Mouse (Mus musculus) ES-E14 (cell line): ENCODE data around the gene Tmem265. TPM values are rescaled to one million over a fixed set of nuclear protein-coding genes. Genes with fewer than 3 reads are reported as not detected.

Experiments used
- DNase-seq: peaks from one replicate; pipeline ENCODE4 v3.0.0-alpha.2; 2013; ENCODE audit warnings: low read depth, low spot score
- H3K27ac ChIP-seq: 2 replicates; pipeline ENCODE4 v1.5.1; 2012; ENCODE audit warnings: low read depth, mild to moderate bottlenecking, low read length, moderate library complexity, mixed read lengths; ENCODE audit not compliant: poor library complexity, insufficient read depth, severe bottlenecking
- H3K36me3 ChIP-seq: 2 replicates; pipeline ENCODE4 v1.6.1; 2012; ENCODE audit warnings: mild to moderate bottlenecking, low read length, moderate library complexity, mixed read lengths; ENCODE audit not compliant: control insufficient read depth, poor library complexity, insufficient read depth, severe bottlenecking
- H3K4me1 ChIP-seq, 2 experiments: fragments of 150-350 bp in 1 of 2; sonication (generic) in 1 of 2; 2 replicates each; pipeline ENCODE4 v1.6.1; 2012; ENCODE audit warnings: low read length in 2 of 2, mild to moderate bottlenecking in 1 of 2, mixed read lengths in 1 of 2; ENCODE audit not compliant: control insufficient read depth in 2 of 2, insufficient read depth in 2 of 2, poor library complexity in 1 of 2
- H3K4me3 ChIP-seq, 2 experiments: fragments of 150-350 bp in 1 of 2; sonication (generic) in 1 of 2; 2 replicates each; pipeline ENCODE4 v1.5.1; 2012; ENCODE audit warnings: low read length in 2 of 2, low read depth in 1 of 2, mild to moderate bottlenecking in 1 of 2, mixed read lengths in 1 of 2; ENCODE audit not compliant: insufficient read depth in 1 of 2, poor library complexity in 1 of 2, severe bottlenecking in 1 of 2
- H3K9ac ChIP-seq: 2 replicates; pipeline ENCODE4 v1.6.1; 2012; ENCODE audit warnings: low read depth, mild to moderate bottlenecking, low read length, mixed read lengths; ENCODE audit not compliant: poor library complexity, insufficient read depth, severe bottlenecking
- H3K9me3 ChIP-seq: fragments of 150-350 bp; sonication (generic); 2 replicates; pipeline ENCODE4 v1.6.1; 2012; ENCODE audit warnings: low read depth, mild to moderate bottlenecking, low read length; ENCODE audit not compliant: control insufficient read depth, insufficient read depth
- CHD2 ChIP-seq: IDR thresholded peaks from 2 replicates; pipeline ENCODE4 v1.6.1; 2014; ENCODE audit warnings: mild to moderate bottlenecking, low read depth, low read length, inconsistent platforms
- HCFC1 ChIP-seq: IDR thresholded peaks from 2 replicates; pipeline ENCODE4 v1.6.1; 2012; ENCODE audit warnings: low read length, inconsistent platforms, borderline replicate concordance; ENCODE audit not compliant: insufficient read depth
- MAFK ChIP-seq: IDR thresholded peaks from 2 replicates; pipeline ENCODE4 v1.6.1; 2014; ENCODE audit warnings: mild to moderate bottlenecking, low read depth, low read length, inconsistent platforms; ENCODE audit not compliant: insufficient read depth
- ZC3H11A ChIP-seq: IDR thresholded peaks from 2 replicates; pipeline ENCODE4 v1.6.1; 2012; ENCODE audit warnings: low read depth, mild to moderate bottlenecking, inconsistent platforms, low read length, borderline replicate concordance
- ZNF384 ChIP-seq: IDR thresholded peaks from 2 replicates; pipeline ENCODE4 v1.6.1; 2012; ENCODE audit warnings: low read depth, low read length, inconsistent platforms
- in situ Hi-C, 2 experiments: fragments of 600-800 bp; cut with MboI; formaldehyde crosslinking; loops; one replicate each; pipeline ENCODE4 v1.15.1; 2025; ENCODE audit warnings: low sequenced_read_pairs in 2 of 2, inconsistent platforms in 1 of 2; ENCODE audit not compliant: unreplicated experiment in 2 of 2
- total RNA-seq: library from RNA; depleted of rRNA; stranded (reverse); fragments of 300-350 nt; gene quantifications from 2 replicates; pipeline ENCODE4 v1.2.3, GENCODE M21; 2012; rRNA removed

Gene Tmem265
- total RNA-seq, result 5.0 TPM in 1 of 2 replicates, not detected in the other

GRCm38 (mm10) chr7:127561340-127561858 lies at the start of gene Tmem265:
Gene Tmem265 (plus strand): TSS chr7:127561390.
- peaks cover 0 to 13% of the 10 kb centered on the region in 2 experiments; a peak in 2 of 4 replicates for H3K4me1 ChIP-seq
- H3K27ac ChIP-seq, result no peak within 1 kb of the TSS
- in situ Hi-C loops, result no loop called here
- no peak for DNase-seq
- TF ChIP-seq CHD2 (no peak), MAFK (no peak), ZC3H11A (no peak), ZNF384 (no peak), HCFC1 (no peak)
- H3K36me3 ChIP-seq, result peaks cover 38% of the 10 kb centered on the region
- peak within 1 kb of the TSS in 1 of 2 experiments; percentile 24; a peak in 1 of 4 replicates for H3K4me3 ChIP-seq
- H3K9ac ChIP-seq, result no peak within 1 kb of the TSS; the same call in 1 of the 2 replicates
- no peaks in the 10 kb centered on the region for H3K9me3 ChIP-seq

- no peak for TF ChIP-seq ZC3H11A
- TF ChIP-seq CHD2, result peak; percentile 99
- TF ChIP-seq ZNF384, result no peak
- TF ChIP-seq MAFK, result no peak
- peak; percentile 95 for TF ChIP-seq HCFC1
- peak; percentile 91 for DNase-seq
- peak within 1 kb of the TSS; percentile 74 to 85 for H3K4me3 ChIP-seq
- peak within 1 kb of the TSS; percentile 97 for H3K9ac ChIP-seq
- H3K4me1 ChIP-seq, result peaks cover 0 to 4% of the 10 kb centered on the region in 2 experiments; a peak in 3 of 4 replicates
- H3K36me3 ChIP-seq, result peaks cover 4% of the 10 kb centered on the region
- H3K27ac ChIP-seq, result peak within 1 kb of the TSS; percentile 96
- in situ Hi-C loops, result no loop called here
- no peaks in the 10 kb centered on the region for H3K9me3 ChIP-seq
Observed at GRCm38 (mm10) chr7:127511808-127512230, 49.4 kb upstream of the Tmem265 start, which contains the start of gene Srcap. Gene Srcap (plus strand): TSS chr7:127511983.

DNA sequence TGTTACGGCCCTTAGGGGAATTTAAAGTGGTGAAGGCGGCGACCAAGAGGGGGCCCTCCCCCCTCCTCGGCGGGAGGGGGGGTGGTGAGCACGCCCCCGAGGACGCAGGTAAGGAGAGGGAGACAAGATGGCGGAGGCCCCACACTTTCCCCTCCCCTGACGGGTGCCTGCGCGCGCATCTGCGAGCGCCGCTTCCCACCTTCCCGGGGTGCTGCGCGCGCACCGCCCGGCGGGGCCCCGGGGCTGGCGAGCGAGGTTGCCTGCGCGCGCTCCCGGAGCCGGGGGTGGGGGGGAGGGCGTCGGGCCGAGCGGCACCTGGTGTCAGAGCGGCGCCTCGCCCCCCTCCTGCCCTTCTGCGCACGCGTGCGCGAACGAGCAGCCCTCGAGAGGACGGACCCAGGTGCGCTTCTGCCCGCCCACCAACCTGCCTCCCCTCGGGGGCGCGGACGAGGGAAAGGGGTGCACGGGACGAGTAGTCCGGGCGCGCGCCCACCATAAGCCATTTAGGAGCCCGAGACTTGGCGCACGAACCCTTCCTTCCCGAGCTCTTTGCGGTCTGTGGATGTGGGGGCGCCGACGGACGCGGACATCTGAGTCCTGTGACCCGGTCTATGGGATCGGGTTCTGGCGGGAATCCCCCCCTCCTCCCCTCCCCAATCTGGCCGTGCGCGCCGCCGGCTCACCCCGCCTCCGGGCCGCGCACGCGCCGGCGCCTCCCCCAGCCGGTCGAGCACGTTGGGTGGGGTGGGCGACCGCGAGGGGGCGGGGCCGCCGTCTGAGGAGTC lies 48.8 kb upstream of the Tmem265 start:
- peak overlapping the region; percentile 96 for H3K27ac ChIP-seq
- no peak for TF ChIP-seq HCFC1
- no peak for TF ChIP-seq MAFK
- no peak for TF ChIP-seq ZC3H11A
- TF ChIP-seq CHD2, result no peak
- no peak for TF ChIP-seq ZNF384
- peaks cover 9% of the 10 kb centered on the region for H3K36me3 ChIP-seq
- H3K9ac ChIP-seq, result peak overlapping the region; percentile 97
- peak overlapping the region; percentile 74 to 85 for H3K4me3 ChIP-seq
- no peaks in the 10 kb centered on the region for H3K9me3 ChIP-seq
- H3K4me1 ChIP-seq, result peaks cover 0 to 5% of the 10 kb centered on the region in 2 experiments; a peak in 3 of 4 replicates
- DNase-seq, result peak; percentile 80
- in situ Hi-C loops, result no loop called here

- in situ Hi-C loops, result no loop called here
- H3K9me3 ChIP-seq, result no peaks in the 10 kb centered on the region
Observed at GRCm38 (mm10) chr7:127513016-127513390, 48.2 kb upstream of the Tmem265 start.

More at GRCm38 (mm10) chr7:127513016-127513390, 48.2 kb upstream of the Tmem265 start:
- peaks cover 0 to 5% of the 10 kb centered on the region in 2 experiments; a peak in 3 of 4 replicates for H3K4me1 ChIP-seq
- DNase-seq, result no peak
- TF ChIP-seq ZNF384 (no peak), MAFK (no peak), CHD2 (no peak), ZC3H11A (no peak), HCFC1 (no peak)
- peak overlapping the region; percentile 62 to 74 for H3K4me3 ChIP-seq
- H3K36me3 ChIP-seq, result peaks cover 9% of the 10 kb centered on the region
- H3K27ac ChIP-seq, result peak overlapping the region; percentile 75; the same call in 1 of the 2 replicates
- peak overlapping the region; percentile 54; the same call in 1 of the 2 replicates for H3K9ac ChIP-seq
